Mouse (Mus musculus) intestine, embryonic 16.5 days (tissue): ENCODE results near the gene Gm26620. TPM values are rescaled to one million over a fixed set of nuclear protein-coding genes. Genes with fewer than 3 reads are reported as not detected.

Experiments
- ATAC-seq: fragments of 200-750 bp; cut with Nextera tagmentation; 2 replicates; pipeline ENCODE4 v1.8.0; 2017; ENCODE audit warnings: moderate TSS enrichment, moderate library complexity
- H3K27ac ChIP-seq: fragments of 300-500 bp; sonication (generic); 2 replicates; pipeline ENCODE4 v1.5.1; 2014; ENCODE audit warnings: mild to moderate bottlenecking, low read length
- H3K27me3 ChIP-seq: fragments of 300-500 bp; sonication (generic); replicated peaks from 2 replicates; pipeline ENCODE4 v1.6.1; 2014; ENCODE audit warnings: low read length, control low read depth, mixed read lengths; ENCODE audit not compliant: control insufficient read depth, insufficient read depth
- H3K36me3 ChIP-seq: fragments of 300-500 bp; sonication (generic); 2 replicates; pipeline ENCODE4 v1.6.1; 2014; ENCODE audit warnings: low read length, control low read depth; ENCODE audit not compliant: control insufficient read depth, insufficient read depth
- H3K4me1 ChIP-seq: fragments of 300-500 bp; sonication (generic); 2 replicates; pipeline ENCODE4 v1.6.1; 2014; ENCODE audit warnings: low read length, control low read depth, mixed read lengths; ENCODE audit not compliant: control insufficient read depth, insufficient read depth
- H3K4me2 ChIP-seq: fragments of 300-500 bp; sonication (generic); 2 replicates; pipeline ENCODE4 v1.6.1; 2014; ENCODE audit warnings: low read depth, low read length, control low read depth
- H3K4me3 ChIP-seq: fragments of 300-500 bp; sonication (generic); 2 replicates; pipeline ENCODE4 v1.5.1; 2014; ENCODE audit warnings: mild to moderate bottlenecking, low read length
- H3K9ac ChIP-seq: fragments of 300-500 bp; sonication (generic); 2 replicates; pipeline ENCODE4 v1.6.1; 2014; ENCODE audit warnings: low read depth, low read length
- H3K9me3 ChIP-seq: fragments of 300-500 bp; sonication (generic); 2 replicates; pipeline ENCODE4 v1.6.1; 2016; ENCODE audit warnings: low read length, control low read depth; ENCODE audit not compliant: control insufficient read depth
- WGBS: fragments of 180-500 bp; shearing (Covaris S2); extraction: QIAGEN DNeasy Blood & Tissue Kit; methylation state at CpG from one replicate; pipeline ENCODE4 v1.1.7; 2014; 5-methylcytosine and 5-hydroxymethylcytosine counted together
- polyA plus RNA-seq: library from polyadenylated mRNA; unstranded; fragments of >200 nt; fragmentation: Nextera tagmentation; extraction: Ambion mirVana; gene quantifications from 2 replicates; pipeline ENCODE4 v1.2.1, GENCODE M21; 2015

The Gm26620 gene
- polyA plus RNA-seq, 1 experiment from 2014 or later = 2.4 TPM

DNA sequence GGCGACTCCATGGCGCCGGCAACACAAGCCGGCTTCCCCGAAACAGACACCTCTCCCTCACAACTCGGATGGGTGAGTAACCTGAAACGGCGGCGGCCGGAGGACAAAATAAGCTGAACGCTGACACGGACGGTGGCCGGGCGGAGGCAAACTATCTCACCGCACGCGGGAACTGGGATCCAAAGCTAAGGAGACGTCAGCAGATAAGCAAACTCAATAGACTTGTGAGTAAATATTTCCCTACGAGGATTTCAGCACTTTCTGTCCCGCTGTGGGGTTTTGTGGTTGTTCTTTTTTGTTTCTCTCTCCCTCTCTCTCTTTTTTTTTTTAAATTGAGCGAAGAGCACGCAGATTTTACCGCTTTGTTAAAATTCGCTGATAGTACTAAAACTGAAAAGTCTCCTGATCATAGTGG lies 17.2 kb upstream of the Gm26620 start, which contains the start of gene Atf6:
Gene Atf6 (minus strand): TSS at position 81 of the 415 bp plus-strand sequence.
- WGBS = under 1% methylated on average over 25 of the region's 25 CpGs
- Histone ChIP-seq H3K36me3 (no peaks in the 10 kb centered on the region; the same call in 1 of the 2 replicates), H3K9ac (peak within 1 kb of the TSS; percentile 85), H3K27me3 (no peaks in the 10 kb centered on the region), H3K4me3 (peak within 1 kb of the TSS; percentile 92), H3K9me3 (no peaks in the 10 kb centered on the region), H3K27ac (peak within 1 kb of the TSS; percentile 85), H3K4me2 (peak within 1 kb of the TSS; percentile 77), H3K4me1 (no peaks in the 10 kb centered on the region)
- ATAC-seq = peak; percentile 74

DNA sequence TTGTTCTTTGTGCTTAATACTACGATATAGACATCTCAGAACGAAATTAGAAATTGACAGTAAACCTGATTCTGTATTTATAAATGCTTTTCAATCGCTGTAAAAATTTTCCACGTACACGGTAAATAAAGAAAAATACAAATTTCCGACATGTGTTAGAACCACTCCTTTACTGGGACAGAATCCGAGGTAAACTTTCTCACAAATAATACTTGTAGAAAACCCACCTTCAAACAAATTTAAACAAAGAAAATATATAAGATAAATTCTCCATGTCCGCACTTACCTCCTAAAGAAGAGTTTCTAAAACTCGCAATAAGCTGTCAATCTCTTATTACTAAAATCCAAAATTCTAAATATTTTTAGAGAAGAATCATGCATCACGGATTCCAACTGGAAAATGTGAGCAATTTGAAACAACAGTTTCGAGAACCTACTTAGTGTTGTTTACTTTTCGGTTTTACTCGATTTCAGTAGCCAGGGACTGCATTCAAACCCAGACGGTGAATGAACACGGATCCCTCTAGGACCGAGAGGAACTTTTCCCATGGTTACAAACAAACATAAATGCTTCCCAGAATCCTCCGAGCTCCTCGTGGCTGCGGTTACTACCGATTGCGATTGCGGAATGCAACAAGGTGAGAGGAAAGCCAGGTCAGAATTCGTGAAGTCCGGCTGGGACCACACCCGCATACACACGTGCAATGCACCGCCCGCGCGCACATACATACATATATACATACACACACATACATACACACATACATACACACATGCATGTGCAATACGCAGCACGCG lies 16.6 kb upstream of the Gm26620 start:
- peak overlapping the region; percentile 77 for H3K4me2 ChIP-seq
- no peaks in the 10 kb centered on the region; the same call in 1 of the 2 replicates for H3K36me3 ChIP-seq
- WGBS = under 1% methylated on average over 33 of the region's 33 CpGs
- H3K4me3 ChIP-seq = peak overlapping the region; percentile 92
- no peak overlapping the region for H3K27ac ChIP-seq
- H3K9me3 ChIP-seq = no peaks in the 10 kb centered on the region
- peak; percentile 81 for ATAC-seq
- no peaks in the 10 kb centered on the region for H3K27me3 ChIP-seq
- peak overlapping the region; percentile 85 for H3K9ac ChIP-seq
- H3K4me1 ChIP-seq = no peaks in the 10 kb centered on the region

DNA sequence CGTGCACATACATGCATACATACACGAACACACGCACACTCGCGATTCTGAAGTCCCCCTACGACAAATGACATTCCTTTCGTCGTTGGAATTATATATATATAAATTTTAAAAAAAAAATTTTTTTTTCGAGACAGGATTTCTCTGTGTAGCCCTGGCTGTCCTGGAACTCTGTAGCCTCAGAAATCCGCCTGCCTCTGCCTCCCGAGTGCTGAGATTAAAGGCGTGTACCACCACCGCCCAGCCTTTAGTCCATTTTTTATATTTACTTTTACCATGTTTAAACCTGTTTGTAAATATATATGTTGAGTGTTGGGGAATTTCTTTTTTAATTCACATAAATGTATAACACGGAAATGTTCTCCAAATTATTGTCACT lies 16.0 kb upstream of the Gm26620 start:
- Histone ChIP-seq H3K9ac (peak overlapping the region; percentile 62), H3K4me2 (peak overlapping the region; percentile 66), H3K27ac (no peak overlapping the region), H3K27me3 (no peaks in the 10 kb centered on the region), H3K4me1 (no peaks in the 10 kb centered on the region), H3K4me3 (peak overlapping the region; percentile 67), H3K9me3 (no peaks in the 10 kb centered on the region), H3K36me3 (no peaks in the 10 kb centered on the region; the same call in 1 of the 2 replicates)
- 17% methylated on average over 14 of the region's 14 CpGs for WGBS
- ATAC-seq = peak; percentile 39

DNA sequence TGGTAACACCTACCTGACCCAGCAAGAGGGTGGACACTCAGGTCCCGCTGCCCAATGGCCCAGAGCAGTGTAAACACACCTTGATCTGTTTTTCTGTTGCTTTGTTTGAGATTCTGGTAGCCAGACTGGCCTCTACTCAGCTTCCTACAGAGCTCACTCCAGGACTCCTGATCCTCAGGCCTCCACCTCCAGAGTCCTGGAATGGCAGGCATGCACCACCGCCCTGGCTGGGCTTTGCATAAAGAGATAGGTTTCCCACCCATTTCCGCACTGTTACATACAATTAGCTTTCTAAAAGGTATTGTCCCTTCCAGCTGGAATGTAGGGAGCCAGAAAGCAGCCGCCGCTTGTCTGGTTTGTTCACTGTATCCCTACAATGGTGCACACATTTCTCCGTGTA lies 13.5 kb upstream of the Gm26620 start:
- H3K27ac ChIP-seq = no peak overlapping the region; the same call in 1 of the 2 replicates
- H3K9ac ChIP-seq = no peak overlapping the region
- H3K4me3 ChIP-seq = no peak overlapping the region
- H3K4me1 ChIP-seq = no peaks in the 10 kb centered on the region
- no peaks in the 10 kb centered on the region for H3K27me3 ChIP-seq
- H3K36me3 ChIP-seq = peaks cover 4% of the 10 kb centered on the region
- no peak for ATAC-seq
- no peaks in the 10 kb centered on the region for H3K9me3 ChIP-seq
- H3K4me2 ChIP-seq = no peak overlapping the region
- WGBS = 87% methylated on average over 6 of the region's 6 CpGs

DNA sequence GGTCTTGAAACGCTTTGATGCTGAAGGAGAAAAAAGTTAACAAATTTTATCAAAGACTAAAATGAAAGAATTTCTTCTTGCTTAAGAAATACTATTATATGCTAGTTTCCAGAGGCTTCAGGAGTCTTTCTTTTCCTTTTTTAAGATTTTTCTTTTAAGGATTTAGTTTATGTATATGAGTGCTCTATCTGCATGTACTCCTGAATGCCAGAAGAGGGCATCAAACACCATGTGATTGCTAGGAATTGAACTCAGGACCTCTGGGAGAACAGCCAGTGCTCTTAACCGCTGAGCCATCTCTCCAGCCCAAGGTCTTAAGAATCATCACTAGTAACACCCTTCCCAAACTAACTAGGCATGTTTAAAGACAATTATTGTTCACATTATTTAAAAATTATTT lies 12.9 kb upstream of the Gm26620 start:
- H3K4me3 ChIP-seq = no peak overlapping the region
- no peaks in the 10 kb centered on the region for H3K9me3 ChIP-seq
- H3K4me2 ChIP-seq = no peak overlapping the region
- H3K27me3 ChIP-seq = no peaks in the 10 kb centered on the region
- peaks cover 4% of the 10 kb centered on the region for H3K36me3 ChIP-seq
- no peak overlapping the region for H3K9ac ChIP-seq
- 92% methylated on average over 2 of the region's 2 CpGs for WGBS
- H3K27ac ChIP-seq = no peak overlapping the region
- ATAC-seq = no peak
- no peaks in the 10 kb centered on the region for H3K4me1 ChIP-seq

DNA sequence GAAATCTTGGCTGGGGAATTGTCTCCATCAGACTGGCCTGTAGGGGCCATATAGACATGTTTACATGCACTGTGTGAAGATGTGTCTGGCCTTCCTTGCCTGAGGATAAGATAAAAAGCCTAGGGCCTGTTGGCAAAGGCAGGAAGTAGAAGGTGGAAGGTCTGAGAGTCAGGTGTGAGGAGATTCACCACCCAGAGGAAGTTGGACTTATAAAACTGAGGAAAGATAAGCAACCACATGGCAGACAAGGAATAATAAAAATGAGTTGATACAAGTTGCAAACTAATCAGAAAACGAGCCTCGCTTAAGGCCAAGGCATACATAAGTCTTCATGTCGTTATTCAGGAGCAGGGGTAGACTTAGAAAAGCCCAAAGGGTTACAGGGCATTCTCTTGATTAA lies 9.2 kb upstream of the Gm26620 start:
- no peak overlapping the region for H3K4me2 ChIP-seq
- peaks cover 13% of the 10 kb centered on the region for H3K36me3 ChIP-seq
- H3K9me3 ChIP-seq = no peaks in the 10 kb centered on the region
- peak overlapping the region; percentile 3; the same call in 1 of the 2 replicates for H3K27ac ChIP-seq
- peak; percentile 67 for ATAC-seq
- no peak overlapping the region for H3K9ac ChIP-seq
- no peaks in the 10 kb centered on the region for H3K4me1 ChIP-seq
- no peak overlapping the region for H3K4me3 ChIP-seq
- 60% methylated on average over 3 of the region's 3 CpGs for WGBS
- no peaks in the 10 kb centered on the region for H3K27me3 ChIP-seq

DNA sequence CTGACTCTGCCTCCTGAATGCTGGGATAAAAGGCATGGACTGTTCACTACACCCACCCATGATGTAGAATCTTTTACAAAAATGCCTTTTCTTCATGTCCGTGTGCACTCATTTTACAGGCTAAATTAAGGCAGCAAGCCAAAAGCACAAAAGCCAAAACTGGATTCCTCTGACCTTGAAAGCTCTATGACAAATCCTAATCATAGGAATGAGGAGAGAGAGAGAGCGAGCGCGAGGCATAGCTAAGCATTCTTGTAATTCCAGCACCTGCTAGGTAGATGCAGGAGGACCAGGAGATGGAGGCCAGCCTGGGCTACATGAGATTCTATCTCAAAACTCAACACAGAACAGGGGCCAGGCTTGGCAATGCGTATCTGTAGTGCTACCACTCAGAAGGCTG lies 8.0 kb upstream of the Gm26620 start:
- Histone ChIP-seq H3K9me3 (no peaks in the 10 kb centered on the region), H3K4me2 (no peak overlapping the region), H3K9ac (no peak overlapping the region), H3K4me3 (no peak overlapping the region), H3K36me3 (peaks cover 13% of the 10 kb centered on the region), H3K4me1 (no peaks in the 10 kb centered on the region), H3K27ac (no peak overlapping the region), H3K27me3 (no peaks in the 10 kb centered on the region)
- 94% methylated on average over 5 of the region's 5 CpGs for WGBS
- no peak for ATAC-seq

DNA sequence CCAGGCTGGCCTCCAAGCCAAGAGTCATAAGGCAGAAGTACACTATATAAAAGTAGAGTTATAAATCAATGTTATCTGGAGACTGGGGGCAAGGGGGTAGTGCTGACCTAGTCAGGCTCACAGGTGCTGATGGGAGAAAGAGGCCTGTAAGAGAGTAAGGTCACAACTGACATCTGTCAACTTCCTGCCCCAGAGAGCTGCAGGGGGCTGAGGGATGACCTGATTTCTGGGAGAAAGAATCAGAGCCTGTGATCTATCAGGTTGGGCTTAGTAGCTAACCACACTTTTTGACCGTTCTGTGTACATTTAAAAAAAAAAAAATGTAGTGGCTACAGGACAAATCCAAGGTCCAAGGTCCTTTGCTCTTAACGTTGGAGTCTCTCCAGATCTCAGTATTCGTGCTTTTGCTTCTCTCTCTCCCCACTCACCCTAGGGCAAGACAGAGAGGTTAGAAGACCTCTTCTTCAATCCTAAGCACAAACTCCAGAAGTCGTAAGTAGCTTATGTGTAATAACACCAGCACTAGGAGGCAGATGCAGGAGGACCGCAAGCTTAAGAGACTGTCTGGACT lies 1.9 kb upstream of the Gm26620 start:
- Histone ChIP-seq H3K4me3 (peak overlapping the region; percentile 88), H3K36me3 (peaks cover 8% of the 10 kb centered on the region; the same call in 1 of the 2 replicates), H3K4me1 (peaks cover 6% of the 10 kb centered on the region; the same call in 1 of the 2 replicates), H3K9ac (0 out of 2 replicates have a peak overlapping the region, but pooled peaks have one; percentile 90), H3K27me3 (no peaks in the 10 kb centered on the region), H3K4me2 (peak overlapping the region; percentile 81), H3K27ac (peak overlapping the region; percentile 95), H3K9me3 (no peaks in the 10 kb centered on the region)
- 47% methylated on average over 5 of the region's 5 CpGs for WGBS
- ATAC-seq = peak; percentile 45

DNA sequence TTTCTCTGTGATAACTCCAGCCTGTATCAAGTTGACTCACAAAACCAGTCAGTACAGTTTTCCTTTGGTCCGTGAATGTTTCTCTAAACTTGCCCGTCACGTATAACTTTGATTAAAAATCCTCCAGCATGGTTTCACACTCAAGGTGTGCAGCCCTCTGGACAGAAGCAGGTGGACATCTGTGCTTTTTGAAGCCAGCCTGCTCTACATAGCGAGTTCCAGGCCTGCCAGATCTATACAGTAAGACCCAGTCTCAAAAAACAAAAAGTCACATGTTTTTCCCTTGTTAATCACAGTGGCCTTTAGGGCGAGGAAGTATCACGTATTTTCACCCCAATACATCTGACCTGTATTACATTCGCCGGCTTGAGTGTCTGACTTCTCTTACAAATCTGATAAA lies 475 bp upstream of the Gm26620 start:
- Histone ChIP-seq H3K27me3 (no peaks in the 10 kb centered on the region), H3K27ac (peak overlapping the region; percentile 95), H3K4me1 (peaks cover 8% of the 10 kb centered on the region; the same call in 1 of the 2 replicates), H3K36me3 (peaks cover 2% of the 10 kb centered on the region; the same call in 1 of the 2 replicates), H3K9me3 (no peaks in the 10 kb centered on the region), H3K9ac (peak overlapping the region; percentile 90), H3K4me2 (peak overlapping the region; percentile 81), H3K4me3 (peak overlapping the region; percentile 88)
- peak; percentile 16; the same call in 1 of the 2 replicates for ATAC-seq
- 12% methylated on average over 8 of the region's 8 CpGs for WGBS
